Mouse (Mus musculus) erythroblast, embryonic 14.5 days (primary cell): Measurements from ENCODE around the gene Abhd8. TPM values are rescaled to one million over a fixed set of nuclear protein-coding genes. Genes with fewer than 3 reads are reported as not detected.

ENCODE experiments used
- H3K27me3 ChIP-seq: 2 replicates; pipeline ENCODE4 v1.6.1; 2012; ENCODE audit warnings: inconsistent platforms; ENCODE audit not compliant: control insufficient read depth
- H3K36me3 ChIP-seq: 2 replicates; pipeline ENCODE4 v1.6.1; 2012; ENCODE audit warnings: mild to moderate bottlenecking, inconsistent platforms; ENCODE audit not compliant: control insufficient read depth
- H3K4me1 ChIP-seq: 2 replicates; pipeline ENCODE4 v1.6.1; 2012; ENCODE audit warnings: inconsistent platforms; ENCODE audit not compliant: control insufficient read depth
- H3K4me3 ChIP-seq: replicated peaks from 2 replicates; pipeline ENCODE3; 2012; ENCODE audit warnings: moderate library complexity, mild to moderate bottlenecking, inconsistent platforms
- H3K9me3 ChIP-seq: 2 replicates; pipeline ENCODE4 v1.6.1; 2012; ENCODE audit warnings: low read length, inconsistent platforms, mixed read lengths; ENCODE audit not compliant: control insufficient read depth
- GATA1 ChIP-seq: IDR thresholded peaks from 2 replicates; pipeline ENCODE4 v1.6.1; 2012; ENCODE audit warnings: low read length, inconsistent platforms, mixed read lengths
- TAL1 ChIP-seq: IDR thresholded peaks from 3 replicates; pipeline ENCODE4 v1.6.1; 2012; ENCODE audit warnings: low read length, inconsistent platforms, mixed read lengths
- polyA plus RNA-seq: library from polyadenylated mRNA; stranded (reverse); fragments of >175 nt; gene quantifications from 2 replicates; pipeline ENCODE4 v1.2.3, GENCODE M21; 2012

Gene Abhd8
- 3.9 and 4.7 TPM in 2 replicates for polyA plus RNA-seq

GRCm38 (mm10) chr8:71463188-71464033 lies at the start of gene Abhd8:
TSS of gene Abhd8 (minus strand) at chr8:71463655.
- Histone ChIP-seq H3K27me3 (no peaks in the 10 kb centered on the region), H3K4me1 (peaks cover 53% of the 10 kb centered on the region), H3K9me3 (peaks cover 8% of the 10 kb centered on the region), H3K36me3 (peaks cover 33% of the 10 kb centered on the region), H3K4me3 (peak within 1 kb of the TSS; percentile 81)
- no peak for TF ChIP-seq TAL1
- peak; percentile 60 for TF ChIP-seq GATA1

GRCm38 (mm10) chr8:71511644-71512043 lies 48.2 kb upstream of the Abhd8 start, which contains the start of gene Plvap:
TSS of gene Plvap (minus strand) at chr8:71511752.
- Histone ChIP-seq H3K9me3 (no peaks in the 10 kb centered on the region), H3K4me3 (peak within 1 kb of the TSS; percentile 43), H3K4me1 (peaks cover 29% of the 10 kb centered on the region), H3K36me3 (no peaks in the 10 kb centered on the region), H3K27me3 (peaks cover 29% of the 10 kb centered on the region)
- TF ChIP-seq GATA1 (no peak), TAL1 (no peak)

- peaks cover 32% of the 10 kb centered on the region for H3K27me3 ChIP-seq
- H3K4me1 ChIP-seq: peaks cover 29% of the 10 kb centered on the region
- TF ChIP-seq GATA1 (no peak), TAL1 (no peak)
- no peaks in the 10 kb centered on the region for H3K36me3 ChIP-seq
- no peaks in the 10 kb centered on the region for H3K9me3 ChIP-seq
- no peak overlapping the region for H3K4me3 ChIP-seq
Measured at GRCm38 (mm10) chr8:71509316-71509715, 45.9 kb upstream of the Abhd8 start.

- H3K27me3 ChIP-seq: peaks cover 32% of the 10 kb centered on the region
- peaks cover 25% of the 10 kb centered on the region for H3K4me1 ChIP-seq
- H3K36me3 ChIP-seq: no peaks in the 10 kb centered on the region
- H3K9me3 ChIP-seq: no peaks in the 10 kb centered on the region
- TF ChIP-seq GATA1: no peak
- TF ChIP-seq TAL1: no peak
- peak overlapping the region; percentile 29 for H3K4me3 ChIP-seq
Measured at GRCm38 (mm10) chr8:71507589-71508104, 44.2 kb upstream of the Abhd8 start.

GRCm38 (mm10) chr8:71505979-71506378 lies 42.5 kb upstream of the Abhd8 start:
- no peak overlapping the region for H3K4me3 ChIP-seq
- TF ChIP-seq GATA1 (no peak), TAL1 (no peak)
- H3K9me3 ChIP-seq: no peaks in the 10 kb centered on the region
- H3K4me1 ChIP-seq: peaks cover 10% of the 10 kb centered on the region
- H3K27me3 ChIP-seq: peaks cover 32% of the 10 kb centered on the region
- H3K36me3 ChIP-seq: no peaks in the 10 kb centered on the region

GRCm38 (mm10) chr8:71505326-71505725 lies 41.9 kb upstream of the Abhd8 start:
- TF ChIP-seq GATA1: no peak
- TF ChIP-seq TAL1: no peak
- Histone ChIP-seq H3K36me3 (no peaks in the 10 kb centered on the region), H3K4me1 (peaks cover 9% of the 10 kb centered on the region), H3K4me3 (no peak overlapping the region), H3K27me3 (peaks cover 32% of the 10 kb centered on the region), H3K9me3 (no peaks in the 10 kb centered on the region)

- no peak for TF ChIP-seq TAL1
- TF ChIP-seq GATA1: no peak
- Histone ChIP-seq H3K27me3 (peaks cover 26% of the 10 kb centered on the region), H3K36me3 (no peaks in the 10 kb centered on the region), H3K4me1 (peaks cover 9% of the 10 kb centered on the region), H3K9me3 (no peaks in the 10 kb centered on the region), H3K4me3 (no peak overlapping the region)
Measured at GRCm38 (mm10) chr8:71504349-71504748, 40.9 kb upstream of the Abhd8 start.

- H3K36me3 ChIP-seq: no peaks in the 10 kb centered on the region
- TF ChIP-seq GATA1 (no peak), TAL1 (no peak)
- peaks cover 4% of the 10 kb centered on the region for H3K4me1 ChIP-seq
- H3K9me3 ChIP-seq: no peaks in the 10 kb centered on the region
- no peak overlapping the region for H3K4me3 ChIP-seq
- H3K27me3 ChIP-seq: no peaks in the 10 kb centered on the region
Measured at GRCm38 (mm10) chr8:71498816-71499690, 35.6 kb upstream of the Abhd8 start.
